Mouse (Mus musculus): Measurements from ENCODE around the gene Chat. TPM values are rescaled to one million over a fixed set of nuclear protein-coding genes. Genes with fewer than 3 reads are reported as not detected.

Gene Chat
- polyA plus RNA-seq, 1 experiment from 2014 or later, result not detected

GRCm38 (mm10) chr14:32482061-32482460, 16.3 kb upstream of the Chat start:
- TF ChIP-seq CTCF (IDR thresholded peaks at IDR 0.05; ENCODE audit: low read depth), result peak; percentile 93
- H3K9me3 ChIP-seq (replicated peaks; ENCODE audit: low read length), result no peaks in the 10 kb centered on the region
- DNase-seq (ENCODE audit: low spot score) (peak; percentile 78), ATAC-seq (replicated peaks; ENCODE audit: low FRiP score, low read depth) (no peak)
- H3K4me1 ChIP-seq (replicated peaks; ENCODE audit: insufficient read depth, low read length), result no peaks in the 10 kb centered on the region
- H3K27me3 ChIP-seq (ENCODE audit: insufficient read depth, low read length), result no peaks in the 10 kb centered on the region
- no peak overlapping the region for H3K9ac ChIP-seq (ENCODE audit: low read depth, low read length)
- no peak overlapping the region for H3K4me3 ChIP-seq (replicated peaks; ENCODE audit: low read depth, low read length)
- no peak overlapping the region for H3K4me2 ChIP-seq (ENCODE audit: low read length)
- H3K27ac ChIP-seq, result no peak overlapping the region
- H3K36me3 ChIP-seq (ENCODE audit: insufficient read depth, low read length), result no peaks in the 10 kb centered on the region
- 3% methylated on average over 3 of the region's 3 CpGs for WGBS

- no peak for DNase-seq (ENCODE audit: low spot score)
- TF ChIP-seq CTCF (IDR thresholded peaks at IDR 0.05; ENCODE audit: low read depth), result no peak
- no peak overlapping the region for H3K9ac ChIP-seq (ENCODE audit: low read depth, low read length)
- no peaks in the 10 kb centered on the region for H3K9me3 ChIP-seq (replicated peaks; ENCODE audit: low read length)
- no peak for ATAC-seq (replicated peaks; ENCODE audit: low FRiP score, low read depth)
- no peaks in the 10 kb centered on the region for H3K27me3 ChIP-seq (ENCODE audit: insufficient read depth, low read length)
- 47% methylated on average over 1 of the region's 1 CpGs for WGBS
- no peaks in the 10 kb centered on the region for H3K4me1 ChIP-seq (replicated peaks; ENCODE audit: insufficient read depth, low read length)
- no peak overlapping the region for H3K4me3 ChIP-seq (replicated peaks; ENCODE audit: low read depth, low read length)
- no peaks in the 10 kb centered on the region for H3K36me3 ChIP-seq (ENCODE audit: insufficient read depth, low read length)
- H3K4me2 ChIP-seq (ENCODE audit: low read length), result no peak overlapping the region
- H3K27ac ChIP-seq, result no peak overlapping the region
Observed at GRCm38 (mm10) chr14:32477581-32477980, 11.8 kb upstream of the Chat start.

GRCm38 (mm10) chr14:32476559-32476958, 10.8 kb upstream of the Chat start:
- TF ChIP-seq CTCF (IDR thresholded peaks at IDR 0.05; ENCODE audit: low read depth), result no peak
- no peaks in the 10 kb centered on the region for H3K4me1 ChIP-seq (replicated peaks; ENCODE audit: insufficient read depth, low read length)
- no peak overlapping the region for H3K4me2 ChIP-seq (ENCODE audit: low read length)
- 77% methylated on average over 6 of the region's 6 CpGs for WGBS
- no peak for ATAC-seq (replicated peaks; ENCODE audit: low FRiP score, low read depth)
- H3K9me3 ChIP-seq (replicated peaks; ENCODE audit: low read length), result no peaks in the 10 kb centered on the region
- DNase-seq (ENCODE audit: low spot score), result no peak
- H3K9ac ChIP-seq (ENCODE audit: low read depth, low read length), result no peak overlapping the region
- H3K4me3 ChIP-seq (replicated peaks; ENCODE audit: low read depth, low read length), result no peak overlapping the region
- H3K27ac ChIP-seq, result no peak overlapping the region
- H3K36me3 ChIP-seq (ENCODE audit: insufficient read depth, low read length), result no peaks in the 10 kb centered on the region
- no peaks in the 10 kb centered on the region for H3K27me3 ChIP-seq (ENCODE audit: insufficient read depth, low read length)

- TF ChIP-seq CTCF (IDR thresholded peaks at IDR 0.05; ENCODE audit: low read depth), result peak; percentile 79
- ATAC-seq (replicated peaks; ENCODE audit: low FRiP score, low read depth) (no peak), DNase-seq (ENCODE audit: low spot score) (peak; percentile 85)
- Histone ChIP-seq H3K36me3 (ENCODE audit: insufficient read depth, low read length) (no peaks in the 10 kb centered on the region), H3K27me3 (ENCODE audit: insufficient read depth, low read length) (peaks cover 2% of the 10 kb centered on the region; the same call in 1 of the 2 replicates), H3K4me2 (ENCODE audit: low read length) (no peak overlapping the region), H3K4me3 (replicated peaks; ENCODE audit: low read depth, low read length) (no peak overlapping the region), H3K4me1 (replicated peaks; ENCODE audit: insufficient read depth, low read length) (no peaks in the 10 kb centered on the region), H3K9me3 (replicated peaks; ENCODE audit: low read length) (no peaks in the 10 kb centered on the region), H3K27ac (no peak overlapping the region), H3K9ac (ENCODE audit: low read depth, low read length) (no peak overlapping the region)
- 14% methylated on average over 4 of the region's 4 CpGs for WGBS
Observed at GRCm38 (mm10) chr14:32472996-32473395, 7.2 kb upstream of the Chat start.

GRCm38 (mm10) chr14:32467606-32468005, 1.8 kb upstream of the Chat start:
- no peak for ATAC-seq (replicated peaks; ENCODE audit: low FRiP score, low read depth)

GRCm38 (mm10) chr14:32465506-32465870, 301 bp downstream of the Chat start:
- H3K9ac ChIP-seq (ENCODE audit: low read depth, low read length), result no peak overlapping the region
- DNase-seq (ENCODE audit: low spot score) (no peak), ATAC-seq (replicated peaks; ENCODE audit: low FRiP score, low read depth) (no peak)
- H3K4me1 ChIP-seq (replicated peaks; ENCODE audit: insufficient read depth, low read length), result no peaks in the 10 kb centered on the region
- no peak overlapping the region for H3K27ac ChIP-seq
- no peaks in the 10 kb centered on the region for H3K9me3 ChIP-seq (replicated peaks; ENCODE audit: low read length)
- H3K4me3 ChIP-seq (replicated peaks; ENCODE audit: low read depth, low read length), result no peak overlapping the region
- no peak overlapping the region for H3K4me2 ChIP-seq (ENCODE audit: low read length)
- H3K36me3 ChIP-seq (ENCODE audit: insufficient read depth, low read length), result no peaks in the 10 kb centered on the region
- TF ChIP-seq CTCF (IDR thresholded peaks at IDR 0.05; ENCODE audit: low read depth), result no peak
- H3K27me3 ChIP-seq (ENCODE audit: insufficient read depth, low read length), result peaks cover 76% of the 10 kb centered on the region
- 3% methylated on average over 8 of the region's 11 CpGs for WGBS

More at GRCm38 (mm10) chr14:32467606-32468005, 1.8 kb upstream of the Chat start:
- DNase-seq (ENCODE audit: low spot score), result peak; percentile 69
- Histone ChIP-seq H3K9ac (ENCODE audit: low read depth, low read length) (no peak overlapping the region), H3K9me3 (replicated peaks; ENCODE audit: low read length) (no peaks in the 10 kb centered on the region), H3K4me2 (ENCODE audit: low read length) (no peak overlapping the region), H3K4me3 (replicated peaks; ENCODE audit: low read depth, low read length) (no peak overlapping the region), H3K27ac (no peak overlapping the region), H3K27me3 (ENCODE audit: insufficient read depth, low read length) (peaks cover 55% of the 10 kb centered on the region), H3K4me1 (replicated peaks; ENCODE audit: insufficient read depth, low read length) (no peaks in the 10 kb centered on the region), H3K36me3 (ENCODE audit: insufficient read depth, low read length) (no peaks in the 10 kb centered on the region)
- WGBS, result 4% methylated on average over 5 of the region's 5 CpGs
- no peak for TF ChIP-seq CTCF (IDR thresholded peaks at IDR 0.05; ENCODE audit: low read depth)
